Mouse (Mus musculus): ENCODE data around the gene Gm43191.

Gm43191 gene

GRCm38 (mm10) chr3:116634091-116634490 lies 47.0 kb downstream of the Gm43191 start:
- intact Hi-C loops (cut with DNase I), result no loop called here

GRCm38 (mm10) chr3:116632971-116633370 lies 48.1 kb downstream of the Gm43191 start:
- intact Hi-C loops (cut with DNase I), result no loop called here

GRCm38 (mm10) chr3:116631459-116631858 lies 49.6 kb downstream of the Gm43191 start:
- intact Hi-C loops (cut with DNase I), result no loop called here

- intact Hi-C loops (cut with DNase I), result no loop called here
These were observed 58.4 kb downstream of the Gm43191 start for GRCm38 (mm10) chr3:116622641-116623040.

GRCm38 (mm10) chr3:116620636-116621370 lies 60.3 kb downstream of the Gm43191 start:
- intact Hi-C loops (cut with DNase I), result no loop called here

GRCm38 (mm10) chr3:116618855-116619254 lies 62.2 kb downstream of the Gm43191 start:
- intact Hi-C loops (cut with DNase I), result no loop called here

GRCm38 (mm10) chr3:116615318-116616068 lies 65.6 kb downstream of the Gm43191 start:
- intact Hi-C loops (cut with DNase I), result no loop called here

GRCm38 (mm10) chr3:116614295-116614892 lies 66.7 kb downstream of the Gm43191 start, which contains the start of gene Trmt13:
Gene Trmt13 (minus strand): TSS chr3:116614587.
- intact Hi-C loops (cut with DNase I), result no loop called here

- intact Hi-C loops (cut with DNase I), result no loop called here
These were observed 76.5 kb downstream of the Gm43191 start for GRCm38 (mm10) chr3:116604570-116604969.

- intact Hi-C loops (cut with DNase I), result no loop called here
These were observed 79.3 kb downstream of the Gm43191 start for GRCm38 (mm10) chr3:116601781-116602180.

- intact Hi-C loops (cut with DNase I), result no loop called here
These were observed 80.1 kb downstream of the Gm43191 start for GRCm38 (mm10) chr3:116601005-116601404.

GRCm38 (mm10) chr3:116599705-116600104 lies 81.4 kb downstream of the Gm43191 start:
- intact Hi-C loops (cut with DNase I), result loop anchor here (5.0 kb wide), 3 partner anchors 38 to 153 kb away; partner anchors contain the start of gene Mfsd14a

- intact Hi-C loops (cut with DNase I), result loop anchor here (5.0 kb wide), 3 partner anchors 42 to 157 kb away; partner anchors contain the start of gene Mfsd14a
These were observed 85.5 kb downstream of the Gm43191 start for GRCm38 (mm10) chr3:116595603-116595991.

- intact Hi-C loops (cut with DNase I), result loop anchor here (5.0 kb wide), 3 partner anchors 42 to 157 kb away; partner anchors contain the start of gene Mfsd14a
These were observed 86.1 kb downstream of the Gm43191 start, which contains the start of gene Sass6 for GRCm38 (mm10) chr3:116594728-116595602. Gene Sass6 (plus strand): TSS chr3:116594982.

- intact Hi-C loops (cut with DNase I), result no loop called here
These were observed 86.9 kb downstream of the Gm43191 start for GRCm38 (mm10) chr3:116594076-116594727.
